Mouse (Mus musculus) forebrain, embryonic 15.5 days (tissue): ENCODE measurements at regions not wholly inside any gene's neighbourhood (a gene's known extent, or its start where the extent isn't known, plus 50 kb on each side); places are given as distances from the start of the nearest gene placed in this dataset.

Experiments used
- ATAC-seq: fragments of 200-750 bp; cut with Nextera tagmentation; replicated peaks from 2 replicates; pipeline ENCODE4 v1.8.0; 2017; ENCODE audit warnings: mild to moderate bottlenecking, moderate TSS enrichment, moderate library complexity
- H3K27ac ChIP-seq: fragments of 300-500 bp; sonication (generic); replicated peaks from 2 replicates; pipeline ENCODE4 v1.5.1; 2015; ENCODE audit warnings: mild to moderate bottlenecking, inconsistent platforms
- H3K27me3 ChIP-seq: fragments of 300-500 bp; sonication (generic); 2 replicates; pipeline ENCODE4 v1.6.1; 2015; ENCODE audit warnings: inconsistent platforms
- H3K36me3 ChIP-seq: fragments of 300-500 bp; sonication (generic); 2 replicates; pipeline ENCODE4 v1.6.1; 2015; ENCODE audit warnings: mild to moderate bottlenecking, inconsistent platforms
- H3K4me1 ChIP-seq: fragments of 300-500 bp; sonication (generic); 2 replicates; pipeline ENCODE4 v1.6.1; 2015; ENCODE audit warnings: inconsistent platforms
- H3K4me2 ChIP-seq: fragments of 300-500 bp; sonication (generic); replicated peaks from 2 replicates; pipeline ENCODE4 v1.6.1; 2015; ENCODE audit warnings: mild to moderate bottlenecking, inconsistent platforms
- H3K4me3 ChIP-seq: fragments of 300-500 bp; sonication (generic); 2 replicates; pipeline ENCODE4 v1.5.1; 2015; ENCODE audit warnings: mild to moderate bottlenecking, inconsistent platforms
- H3K9ac ChIP-seq: fragments of 300-500 bp; sonication (generic); replicated peaks from 2 replicates; pipeline ENCODE4 v1.6.1; 2015; ENCODE audit warnings: mild to moderate bottlenecking, inconsistent platforms
- H3K9me3 ChIP-seq: fragments of 300-500 bp; sonication (generic); 2 replicates; pipeline ENCODE4 v1.6.1; 2016; ENCODE audit warnings: inconsistent platforms
- WGBS: fragments of 180-500 bp; shearing (Covaris S2); methylation state at CpG from one replicate; pipeline ENCODE4 v1.1.7; 2015; ENCODE audit warnings: mixed read lengths; 5-methylcytosine and 5-hydroxymethylcytosine counted together

GRCm38 (mm10) chr16:93028640-93029039, 202.7 kb upstream of the Runx1 start:
- Histone ChIP-seq H3K9me3 (no peaks in the 10 kb centered on the region), H3K9ac (no peak overlapping the region), H3K27me3 (no peaks in the 10 kb centered on the region), H3K4me2 (no peak overlapping the region), H3K27ac (no peak overlapping the region), H3K4me1 (no peaks in the 10 kb centered on the region), H3K36me3 (no peaks in the 10 kb centered on the region), H3K4me3 (no peak overlapping the region)
- no peak for ATAC-seq
- WGBS, result 88% methylated on average over 7 of the region's 7 CpGs

GRCm38 (mm10) chr16:93028016-93028415, 202.1 kb upstream of the Runx1 start:
- 91% methylated on average over 7 of the region's 7 CpGs for WGBS
- no peak for ATAC-seq
- no peak overlapping the region for H3K4me2 ChIP-seq
- no peak overlapping the region for H3K9ac ChIP-seq
- no peaks in the 10 kb centered on the region for H3K27me3 ChIP-seq
- H3K36me3 ChIP-seq, result no peaks in the 10 kb centered on the region
- no peak overlapping the region for H3K4me3 ChIP-seq
- H3K9me3 ChIP-seq, result no peaks in the 10 kb centered on the region
- H3K4me1 ChIP-seq, result no peaks in the 10 kb centered on the region
- no peak overlapping the region for H3K27ac ChIP-seq

- Histone ChIP-seq H3K4me1 (no peaks in the 10 kb centered on the region), H3K9ac (no peak overlapping the region), H3K36me3 (no peaks in the 10 kb centered on the region), H3K27ac (no peak overlapping the region), H3K27me3 (no peaks in the 10 kb centered on the region), H3K4me2 (no peak overlapping the region), H3K9me3 (no peaks in the 10 kb centered on the region), H3K4me3 (no peak overlapping the region)
- no peak for ATAC-seq
- WGBS, result 51% methylated on average over 11 of the region's 11 CpGs
Measured at GRCm38 (mm10) chr16:93026094-93026648, 200.2 kb upstream of the Runx1 start.

GRCm38 (mm10) chr16:93019800-93020555, 194.0 kb upstream of the Runx1 start:
- Histone ChIP-seq H3K27ac (no peak overlapping the region), H3K4me3 (no peak overlapping the region), H3K4me1 (no peaks in the 10 kb centered on the region), H3K36me3 (no peaks in the 10 kb centered on the region), H3K9ac (no peak overlapping the region), H3K4me2 (no peak overlapping the region), H3K9me3 (no peaks in the 10 kb centered on the region), H3K27me3 (no peaks in the 10 kb centered on the region)
- 71% methylated on average over 7 of the region's 7 CpGs for WGBS
- no peak for ATAC-seq

- H3K9ac ChIP-seq, result no peak overlapping the region
- H3K27ac ChIP-seq, result no peak overlapping the region
- H3K4me1 ChIP-seq, result no peaks in the 10 kb centered on the region
- WGBS, result 66% methylated on average over 5 of the region's 5 CpGs
- H3K36me3 ChIP-seq, result no peaks in the 10 kb centered on the region
- ATAC-seq, result no peak
- no peak overlapping the region for H3K4me2 ChIP-seq
- H3K4me3 ChIP-seq, result no peak overlapping the region
- no peaks in the 10 kb centered on the region for H3K27me3 ChIP-seq
- H3K9me3 ChIP-seq, result no peaks in the 10 kb centered on the region
Measured at GRCm38 (mm10) chr16:93018766-93019165, 192.8 kb upstream of the Runx1 start.

- 93% methylated on average over 9 of the region's 9 CpGs for WGBS
Measured at GRCm38 (mm10) chr16:93017025-93017424, 191.1 kb upstream of the Runx1 start.

GRCm38 (mm10) chr16:93015636-93016035, 189.7 kb upstream of the Runx1 start:
- Histone ChIP-seq H3K27me3 (no peaks in the 10 kb centered on the region), H3K4me1 (no peaks in the 10 kb centered on the region), H3K9ac (no peak overlapping the region), H3K27ac (no peak overlapping the region), H3K4me2 (no peak overlapping the region), H3K9me3 (no peaks in the 10 kb centered on the region), H3K4me3 (no peak overlapping the region), H3K36me3 (no peaks in the 10 kb centered on the region)
- ATAC-seq, result no peak
- WGBS, result 56% methylated on average over 6 of the region's 6 CpGs

More at GRCm38 (mm10) chr16:93017025-93017424, 191.1 kb upstream of the Runx1 start:
- H3K4me1 ChIP-seq, result no peaks in the 10 kb centered on the region
- H3K27ac ChIP-seq, result no peak overlapping the region
- H3K27me3 ChIP-seq, result no peaks in the 10 kb centered on the region
- no peaks in the 10 kb centered on the region for H3K36me3 ChIP-seq
- H3K9me3 ChIP-seq, result no peaks in the 10 kb centered on the region
- ATAC-seq, result no peak
- H3K4me2 ChIP-seq, result no peak overlapping the region
- no peak overlapping the region for H3K9ac ChIP-seq
- no peak overlapping the region for H3K4me3 ChIP-seq

- H3K4me3 ChIP-seq, result no peak overlapping the region
- no peaks in the 10 kb centered on the region for H3K9me3 ChIP-seq
- no peak overlapping the region for H3K9ac ChIP-seq
- 92% methylated on average over 9 of the region's 9 CpGs for WGBS
- ATAC-seq, result no peak
- H3K4me2 ChIP-seq, result no peak overlapping the region
- no peak overlapping the region for H3K27ac ChIP-seq
- no peaks in the 10 kb centered on the region for H3K27me3 ChIP-seq
- no peaks in the 10 kb centered on the region for H3K4me1 ChIP-seq
- no peaks in the 10 kb centered on the region for H3K36me3 ChIP-seq
Measured at GRCm38 (mm10) chr16:93014991-93015390, 189.0 kb upstream of the Runx1 start.

- H3K36me3 ChIP-seq, result no peaks in the 10 kb centered on the region
- 47% methylated on average over 8 of the region's 8 CpGs for WGBS
- H3K4me1 ChIP-seq, result no peaks in the 10 kb centered on the region
- no peak for ATAC-seq
- H3K9ac ChIP-seq, result no peak overlapping the region
- no peak overlapping the region for H3K4me3 ChIP-seq
- no peaks in the 10 kb centered on the region for H3K27me3 ChIP-seq
- H3K27ac ChIP-seq, result no peak overlapping the region
- H3K4me2 ChIP-seq, result no peak overlapping the region
- no peaks in the 10 kb centered on the region for H3K9me3 ChIP-seq
Measured at GRCm38 (mm10) chr16:93013881-93014280, 187.9 kb upstream of the Runx1 start.

- Histone ChIP-seq H3K27me3 (no peaks in the 10 kb centered on the region), H3K9ac (no peak overlapping the region), H3K27ac (no peak overlapping the region), H3K36me3 (no peaks in the 10 kb centered on the region), H3K4me1 (no peaks in the 10 kb centered on the region), H3K4me2 (no peak overlapping the region), H3K9me3 (no peaks in the 10 kb centered on the region), H3K4me3 (no peak overlapping the region)
- no peak for ATAC-seq
- WGBS, result 77% methylated on average over 7 of the region's 7 CpGs
Measured at GRCm38 (mm10) chr16:93013256-93013655, 187.3 kb upstream of the Runx1 start.

- Histone ChIP-seq H3K4me1 (peaks cover 4% of the 10 kb centered on the region), H3K9ac (no peak overlapping the region), H3K36me3 (no peaks in the 10 kb centered on the region), H3K27me3 (no peaks in the 10 kb centered on the region), H3K9me3 (no peaks in the 10 kb centered on the region), H3K27ac (no peak overlapping the region), H3K4me3 (no peak overlapping the region), H3K4me2 (no peak overlapping the region)
- no peak for ATAC-seq
- 95% methylated on average over 1 of the region's 1 CpGs for WGBS
Measured at GRCm38 (mm10) chr16:93011474-93011873, 185.5 kb upstream of the Runx1 start.

- no peak overlapping the region for H3K9ac ChIP-seq
- H3K4me1 ChIP-seq, result peaks cover 9% of the 10 kb centered on the region
- H3K9me3 ChIP-seq, result no peaks in the 10 kb centered on the region
- H3K36me3 ChIP-seq, result no peaks in the 10 kb centered on the region
- no peak for ATAC-seq
- H3K27ac ChIP-seq, result no peak overlapping the region
- H3K27me3 ChIP-seq, result no peaks in the 10 kb centered on the region
- 5% methylated on average over 21 of the region's 21 CpGs for WGBS
- H3K4me2 ChIP-seq, result peak overlapping the region; percentile 19
- H3K4me3 ChIP-seq, result no peak overlapping the region
Measured at GRCm38 (mm10) chr16:93006321-93006984, 180.5 kb upstream of the Runx1 start.
